8 mouse cellular contexts compared by ENCODE assay signal in the genomic region with DNA sequence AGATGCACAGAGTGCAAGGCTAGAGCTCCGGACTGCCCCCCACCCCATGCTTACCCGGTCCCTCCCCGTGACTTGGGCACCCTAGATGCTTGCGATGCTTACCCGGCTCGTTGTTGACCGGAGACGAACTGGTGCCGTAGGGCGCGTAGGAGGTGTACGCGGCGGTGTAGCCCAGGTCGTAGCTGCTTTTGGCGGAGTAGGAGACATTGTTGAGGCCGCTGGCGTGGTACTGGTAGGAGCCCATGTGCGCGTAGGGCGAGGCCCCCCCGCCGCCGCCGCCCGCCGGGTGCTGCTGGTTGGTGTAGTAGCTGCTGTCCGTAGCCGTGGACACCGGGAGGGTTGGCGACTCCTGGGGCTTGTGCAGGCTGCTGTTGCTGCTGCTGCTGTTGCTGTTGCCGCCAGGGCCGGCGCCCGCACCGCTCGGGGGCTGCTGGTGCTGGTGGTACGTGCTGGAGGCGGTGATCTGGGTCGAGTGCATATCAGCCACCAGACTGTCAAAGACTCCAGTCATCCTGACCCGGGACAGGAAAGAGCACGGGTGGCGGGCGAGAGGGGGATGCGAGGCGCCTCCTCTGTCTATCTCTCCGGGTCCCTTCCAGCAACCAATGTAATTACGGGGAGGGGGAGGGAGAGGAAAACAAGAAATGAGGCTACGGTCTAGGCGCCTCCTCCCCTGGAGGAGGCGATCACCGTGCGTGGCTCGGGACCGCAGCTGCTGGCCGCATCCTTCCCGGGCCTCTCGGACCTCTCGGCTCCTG. TPM values are rescaled to one million over a fixed set of nuclear protein-coding genes. Genes with fewer than 3 reads are reported as not detected.
DNase-seq lines count a peak whose midpoint lies in the region; ATAC-seq and TF ChIP-seq lines count a peak whose summit lies in the region.

No protein-coding gene starts in this region.

- 1% methylated on average over 58 of the region's 59 CpGs for WGBS in spleen, adult 2 months
- WGBS in heart, embryonic 13.5 days, result under 1% methylated on average over 56 of the region's 59 CpGs
- 1% methylated on average over 58 of the region's 59 CpGs for WGBS in limb, embryonic 12.5 days
- under 1% methylated on average over 56 of the region's 59 CpGs for WGBS in neural tube, embryonic 12.5 days

- TF ChIP-seq POLR2A in spleen, adult 2 months (IDR thresholded peaks at IDR 0.05; ENCODE audit: low read depth, low read length), result no peak

- peak overlapping the region; percentile 41; the same call in 1 of the 2 replicates for H3K4me3 ChIP-seq in spleen, adult 2 months (ENCODE audit: extremely low read depth, insufficient read depth, insufficient read length)
- peak overlapping the region; percentile 62 for H3K4me3 ChIP-seq in heart, embryonic 13.5 days
- H3K4me3 ChIP-seq in limb, embryonic 12.5 days (replicated peaks), result peak overlapping the region; percentile 56
- peak overlapping the region; percentile 47 for H3K4me3 ChIP-seq in neural tube, embryonic 12.5 days

- peaks cover 46% of the 10 kb centered on the region for H3K27me3 ChIP-seq in spleen, adult 2 months (ENCODE audit: control insufficient read depth, insufficient read depth, low read length)
- peaks cover 94% of the 10 kb centered on the region for H3K27me3 ChIP-seq in heart, embryonic 13.5 days (replicated peaks)
- peaks cover 90% of the 10 kb centered on the region for H3K27me3 ChIP-seq in limb, embryonic 12.5 days
- H3K27me3 ChIP-seq in neural tube, embryonic 12.5 days (replicated peaks), result peaks cover 89% of the 10 kb centered on the region

- no peaks in the 10 kb centered on the region for H3K36me3 ChIP-seq in spleen, adult 2 months (ENCODE audit: control insufficient read depth, insufficient read depth, low read length)
- no peaks in the 10 kb centered on the region for H3K36me3 ChIP-seq in heart, embryonic 13.5 days
- H3K36me3 ChIP-seq in limb, embryonic 12.5 days, result no peaks in the 10 kb centered on the region
- H3K36me3 ChIP-seq in neural tube, embryonic 12.5 days, result no peaks in the 10 kb centered on the region

- DNase-seq in adrenal gland, adult (ENCODE audit: inconsistent age in 2 of 2, low spot score in 1 of 2), result peak; percentile 40 to 78
- no peak for DNase-seq in adrenal gland, adult 18-20 months (ENCODE audit: low spot score in 2 of 2)
- no peak for DNase-seq in spleen, adult 2 months (ENCODE audit: low read depth in 1 of 2, low spot score in 2 of 2)
- no peak for DNase-seq in spleen, postnatal 14 days (ENCODE audit: low spot score in 2 of 2)
- no peak for DNase-seq in urinary bladder, postnatal 14 days (ENCODE audit: low spot score)

- TF ChIP-seq CTCF in spleen, adult 2 months (IDR thresholded peaks at IDR 0.05; ENCODE audit: extremely low read depth, insufficient read depth, insufficient read length, insufficient replicate concordance), result no peak

- ATAC-seq in heart, embryonic 13.5 days (ENCODE audit: extremely low read depth, insufficient number of reproducible peaks, low FRiP score, low TSS enrichment), result peak; percentile 43
- ATAC-seq in limb, embryonic 12.5 days (ENCODE audit: insufficient number of reproducible peaks, insufficient read depth, low FRiP score, low TSS enrichment, low read depth), result peak; percentile 30; the same call in 1 of the 2 replicates
- ATAC-seq in neural tube, embryonic 12.5 days (ENCODE audit: low FRiP score, low read depth), result peak; percentile 61

- H3K4me1 ChIP-seq in spleen, adult 2 months (ENCODE audit: control insufficient read depth, insufficient read depth, insufficient read length), result peaks cover 22% of the 10 kb centered on the region
- peaks cover 42% of the 10 kb centered on the region for H3K4me1 ChIP-seq in heart, embryonic 13.5 days
- peaks cover 50% of the 10 kb centered on the region for H3K4me1 ChIP-seq in limb, embryonic 12.5 days (replicated peaks)
- H3K4me1 ChIP-seq in neural tube, embryonic 12.5 days, result peaks cover 33% of the 10 kb centered on the region

- H3K9me3 ChIP-seq in heart, embryonic 13.5 days, result no peaks in the 10 kb centered on the region
- H3K9me3 ChIP-seq in limb, embryonic 12.5 days, result no peaks in the 10 kb centered on the region
- H3K9me3 ChIP-seq in neural tube, embryonic 12.5 days, result no peaks in the 10 kb centered on the region

- peak overlapping the region; percentile 98 for H3K4me2 ChIP-seq in heart, embryonic 13.5 days
- peak overlapping the region; percentile 99 for H3K4me2 ChIP-seq in limb, embryonic 12.5 days
- peak overlapping the region; percentile 98 for H3K4me2 ChIP-seq in neural tube, embryonic 12.5 days (replicated peaks)

- H3K9ac ChIP-seq in heart, embryonic 13.5 days, result peak overlapping the region; percentile 54
- peak overlapping the region; percentile 44 for H3K9ac ChIP-seq in limb, embryonic 12.5 days (replicated peaks)
- peak overlapping the region; percentile 13 for H3K9ac ChIP-seq in neural tube, embryonic 12.5 days

- no peak overlapping the region for H3K27ac ChIP-seq in spleen, adult 2 months (ENCODE audit: insufficient read depth, low read length)
- H3K27ac ChIP-seq in heart, embryonic 13.5 days (replicated peaks), result no peak overlapping the region
- H3K27ac ChIP-seq in limb, embryonic 12.5 days, result peak overlapping the region; percentile 45; the same call in 1 of the 2 replicates
- no peak overlapping the region for H3K27ac ChIP-seq in neural tube, embryonic 12.5 days

RNA-seq across cellular contexts. Expression of gene Dlx2, which starts 0.5 kb away (rescaled TPM):
- under 1 TPM; 0.50 to 0.54 TPM for total RNA-seq in adrenal gland, adult 18-20 months (2021)
- polyA plus RNA-seq in spleen, adult 2 months (2012; rRNA removed), result not detected in 2 replicates
- polyA plus RNA-seq in heart, embryonic 13.5 days (2015; fragmentation: Nextera tagmentation; extraction: Ambion mirVana), result 0.09 and 0.33 TPM in 2 replicates
- 6.0 and 7.0 TPM in 2 replicates for polyA plus RNA-seq in limb, embryonic 12.5 days (2016; fragmentation: Nextera tagmentation; extraction: Ambion mirVana)
- 1.4 and 1.6 TPM in 2 replicates for polyA plus RNA-seq in neural tube, embryonic 12.5 days (2016; fragmentation: Nextera tagmentation; extraction: Ambion mirVana)

RNA-seq across cellular contexts. Expression of gene Dlx1, which starts 18.1 kb away (rescaled TPM):
- under 1 TPM; 0.17 to 0.29 TPM for total RNA-seq in adrenal gland, adult 18-20 months (2021)
- 0.28 TPM in 1 of 2 replicates, not detected in the other for polyA plus RNA-seq in spleen, adult 2 months (2012; rRNA removed)
- polyA plus RNA-seq in heart, embryonic 13.5 days (2015; fragmentation: Nextera tagmentation; extraction: Ambion mirVana), result 0.29 and 0.60 TPM in 2 replicates
- polyA plus RNA-seq in limb, embryonic 12.5 days (2016; fragmentation: Nextera tagmentation; extraction: Ambion mirVana), result 5.6 and 6.3 TPM in 2 replicates
- 1.2 and 1.6 TPM in 2 replicates for polyA plus RNA-seq in neural tube, embryonic 12.5 days (2016; fragmentation: Nextera tagmentation; extraction: Ambion mirVana)

Comparison
In these comparisons a context has a peak if more than half of its experiments do, and no peak if none do; other contexts are left out.
1. DNase-seq: peak in adrenal gland, adult (2 of 2); none in adrenal gland, adult 18-20 months (0 of 2), spleen, adult 2 months (0 of 2), spleen, postnatal 14 days (0 of 2) and urinary bladder, postnatal 14 days (single experiment).
2. Peak in every context shown above with its lines, with median percentiles within 50 percentile points of each other: H3K4me3 ChIP-seq, ATAC-seq, H3K4me2 ChIP-seq and H3K9ac ChIP-seq.